ENCODE assay signal across 27 mouse cellular contexts in the genomic region with DNA sequence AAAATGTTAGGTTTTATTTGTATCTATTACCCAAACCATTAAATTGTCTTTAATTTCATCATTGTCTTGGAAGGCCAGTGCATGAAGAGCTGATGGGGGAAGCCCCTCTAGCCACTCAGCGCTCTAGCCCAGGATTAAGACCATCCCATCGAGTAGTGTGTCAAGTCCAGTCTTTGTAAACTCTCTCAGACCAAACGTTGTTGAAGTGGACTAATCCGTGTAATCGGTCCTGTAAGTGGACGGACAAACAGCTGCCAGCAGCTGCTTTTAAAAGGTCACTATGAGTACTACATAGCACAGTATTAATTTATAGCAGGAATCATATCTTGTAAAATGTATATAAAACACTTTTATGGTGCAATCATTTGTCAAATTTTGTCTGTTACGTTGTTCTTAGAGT. TPM values are rescaled to one million over a fixed set of nuclear protein-coding genes. Genes with fewer than 3 reads are reported as not detected.
DNase-seq lines count a peak whose midpoint lies in the region; ATAC-seq and TF ChIP-seq lines count a peak whose summit lies in the region.
"Had no signal": no experiment of that assay in that cellular context is flagged by ENCODE, and none has a peak within 500 bp of the region (broad histone marks: within the 10 kb centered on the region; RNA-seq: fewer than 3 reads in every experiment).

No protein-coding gene starts in this region.

- no peak for TF ChIP-seq POLR2A in kidney, adult 2 months (IDR thresholded peaks at IDR 0.05; ENCODE audit: low read depth, low read length)
- no peak for TF ChIP-seq POLR2A in lung, adult 2 months (IDR thresholded peaks at IDR 0.05; ENCODE audit: borderline replicate concordance, extremely low read depth, low read depth, low read length)

- DNase-seq in forebrain, embryonic 10.5 days (ENCODE audit: extremely low spot score, low spot score): peak; percentile 7
- DNase-seq in kidney, postnatal 10 days: peak; percentile 67
- no peak for DNase-seq in kidney, adult 2 months
- DNase-seq in lung, adult 2 months: no peak
- no peak for DNase-seq in left cerebral cortex, adult 9 months (ENCODE audit: low spot score in 2 of 2)
- DNase-seq: adrenal gland, postnatal 10 days; cerebellum, adult 18-20 months; cerebellum, postnatal 25 days; gastrocnemius, postnatal 10 days; heart, postnatal 10 days; liver; thymus, postnatal 14 days had no signal

- no peak overlapping the region for H3K4me3 ChIP-seq in forebrain, embryonic 10.5 days
- no peak overlapping the region for H3K4me3 ChIP-seq in forebrain, embryonic 15.5 days
- H3K4me3 ChIP-seq in kidney, adult 2 months (ENCODE audit: insufficient read depth, low read depth, low read length): no peak overlapping the region
- H3K4me3 ChIP-seq in lung, embryonic 16.5 days (ENCODE audit: low read length): no peak overlapping the region
- H3K4me3 ChIP-seq in lung, adult 2 months (replicated peaks; ENCODE audit: extremely low read depth, low read depth, low read length): no peak overlapping the region
- H3K4me3 ChIP-seq in stomach, embryonic 16.5 days (replicated peaks; ENCODE audit: low read length): no peak overlapping the region
- H3K4me3 ChIP-seq: embryonic facial prominence, embryonic 12.5 days; erythroblast, embryonic 14.5 days; heart, embryonic 12.5 days; hindbrain, embryonic 10.5 days; left cerebral cortex, adult 2 months; limb, embryonic 10.5 days; liver, embryonic 15.5 days; midbrain, embryonic 15.5 days; neural tube, embryonic 12.5 days had no signal

- H3K27ac ChIP-seq in forebrain, embryonic 10.5 days: no peak overlapping the region
- H3K27ac ChIP-seq in forebrain, embryonic 15.5 days (replicated peaks): no peak overlapping the region
- no peak overlapping the region for H3K27ac ChIP-seq in kidney, adult 2 months (ENCODE audit: insufficient read depth, low read depth, low read length)
- H3K27ac ChIP-seq in lung, embryonic 16.5 days (ENCODE audit: low read length): peak overlapping the region; percentile 55
- H3K27ac ChIP-seq in stomach, embryonic 16.5 days (ENCODE audit: low read length): peak overlapping the region; percentile 53; the same call in 1 of the 2 replicates
- H3K27ac ChIP-seq: embryonic facial prominence, embryonic 12.5 days; hindbrain, embryonic 10.5 days; left cerebral cortex, adult 2 months; limb, embryonic 10.5 days; liver, embryonic 15.5 days; macrophage; midbrain, embryonic 15.5 days; neural tube, embryonic 12.5 days had no signal

- ATAC-seq in forebrain, embryonic 15.5 days (replicated peaks): no peak
- ATAC-seq in lung, embryonic 16.5 days (ENCODE audit: low read depth): peak; percentile 90
- ATAC-seq in stomach, embryonic 16.5 days (ENCODE audit: insufficient read depth, low FRiP score): peak; percentile 80
- ATAC-seq: forebrain, embryonic 14.5 days; hindbrain, embryonic 16.5 days; midbrain, embryonic 15.5 days had no signal

- H3K4me1 ChIP-seq in forebrain, embryonic 10.5 days: no peaks in the 10 kb centered on the region
- no peaks in the 10 kb centered on the region for H3K4me1 ChIP-seq in forebrain, embryonic 15.5 days
- H3K4me1 ChIP-seq in kidney, adult 2 months (ENCODE audit: control insufficient read depth, insufficient read depth, low read length): no peaks in the 10 kb centered on the region
- peaks cover 3% of the 10 kb centered on the region; the same call in 1 of the 2 replicates for H3K4me1 ChIP-seq in lung, embryonic 16.5 days (replicated peaks; ENCODE audit: control insufficient read depth, insufficient read depth, low read length)
- H3K4me1 ChIP-seq in lung, adult 2 months (ENCODE audit: control insufficient read depth, insufficient read depth, low read length): no peaks in the 10 kb centered on the region; the same call in none of the 2 replicates
- peaks cover 10% of the 10 kb centered on the region; the same call in 1 of the 2 replicates for H3K4me1 ChIP-seq in stomach, embryonic 16.5 days (ENCODE audit: control insufficient read depth, insufficient read depth, low read length)
- H3K4me1 ChIP-seq: embryonic facial prominence, embryonic 12.5 days; hindbrain, embryonic 10.5 days; limb, embryonic 10.5 days; midbrain, embryonic 15.5 days; neural tube, embryonic 12.5 days had no signal

- 91% methylated on average over 7 of the region's 7 CpGs for WGBS in forebrain, embryonic 10.5 days
- 86% methylated on average over 7 of the region's 7 CpGs for WGBS in forebrain, embryonic 15.5 days
- 80% methylated on average over 7 of the region's 7 CpGs for WGBS in kidney, adult 2 months
- 41% methylated on average over 7 of the region's 7 CpGs for WGBS in lung, embryonic 16.5 days
- WGBS in lung, adult 2 months: 60% methylated on average over 7 of the region's 7 CpGs
- 46% methylated on average over 7 of the region's 7 CpGs for WGBS in stomach, embryonic 16.5 days

- TF ChIP-seq CTCF in kidney, adult 2 months (conservative IDR thresholded peaks at IDR 0.05; ENCODE audit: insufficient read depth, insufficient read length, low read depth, low read length): no peak
- no peak for TF ChIP-seq CTCF in lung, adult 2 months (IDR thresholded peaks at IDR 0.05; ENCODE audit: insufficient read depth, low read length)

- H3K4me2 ChIP-seq in forebrain, embryonic 15.5 days (replicated peaks): no peak overlapping the region
- H3K4me2 ChIP-seq in lung, embryonic 16.5 days (ENCODE audit: low read depth, low read length): no peak overlapping the region
- H3K4me2 ChIP-seq in stomach, embryonic 16.5 days (ENCODE audit: low read depth, low read length): no peak overlapping the region
- H3K4me2 ChIP-seq: embryonic facial prominence, embryonic 12.5 days; heart, embryonic 12.5 days; liver, embryonic 15.5 days; midbrain, embryonic 15.5 days; neural tube, embryonic 12.5 days had no signal

- H3K36me3 ChIP-seq in forebrain, embryonic 10.5 days (replicated peaks): peaks cover 49% of the 10 kb centered on the region
- peaks cover 18% of the 10 kb centered on the region for H3K36me3 ChIP-seq in forebrain, embryonic 15.5 days
- H3K36me3 ChIP-seq in kidney, adult 2 months (ENCODE audit: control insufficient read depth, insufficient read depth, low read length): no peaks in the 10 kb centered on the region
- peaks cover 3% of the 10 kb centered on the region; the same call in 1 of the 2 replicates for H3K36me3 ChIP-seq in lung, embryonic 16.5 days (ENCODE audit: control insufficient read depth, insufficient read depth, low read length)
- no peaks in the 10 kb centered on the region for H3K36me3 ChIP-seq in stomach, embryonic 16.5 days (ENCODE audit: control insufficient read depth, insufficient read depth, low read length)

- H3K9ac ChIP-seq in forebrain, embryonic 15.5 days (replicated peaks): no peak overlapping the region
- no peak overlapping the region for H3K9ac ChIP-seq in lung, embryonic 16.5 days (ENCODE audit: low read length)
- no peak overlapping the region for H3K9ac ChIP-seq in stomach, embryonic 16.5 days (ENCODE audit: low read length)
- H3K9ac ChIP-seq: embryonic facial prominence, embryonic 12.5 days; heart, embryonic 12.5 days; liver, embryonic 15.5 days; midbrain, embryonic 15.5 days; neural tube, embryonic 12.5 days had no signal

- no peaks in the 10 kb centered on the region for H3K27me3 ChIP-seq in forebrain, embryonic 10.5 days (ENCODE audit: poor library complexity, severe bottlenecking)
- H3K27me3 ChIP-seq in forebrain, embryonic 15.5 days: no peaks in the 10 kb centered on the region
- no peaks in the 10 kb centered on the region for H3K27me3 ChIP-seq in kidney, adult 2 months (replicated peaks; ENCODE audit: control insufficient read depth, insufficient read depth, low read length)
- H3K27me3 ChIP-seq in lung, embryonic 16.5 days (ENCODE audit: control insufficient read depth, insufficient read depth, low read depth, low read length): no peaks in the 10 kb centered on the region
- no peaks in the 10 kb centered on the region for H3K27me3 ChIP-seq in stomach, embryonic 16.5 days (ENCODE audit: control insufficient read depth, insufficient read depth, low read length)
- H3K27me3 ChIP-seq: embryonic facial prominence, embryonic 12.5 days; heart, embryonic 12.5 days; liver, embryonic 15.5 days; midbrain, embryonic 15.5 days; neural tube, embryonic 12.5 days had no signal

- H3K9me3 ChIP-seq in forebrain, embryonic 10.5 days: no peaks in the 10 kb centered on the region
- no peaks in the 10 kb centered on the region for H3K9me3 ChIP-seq in forebrain, embryonic 15.5 days
- H3K9me3 ChIP-seq in lung, embryonic 16.5 days (ENCODE audit: control insufficient read depth, low read length): no peaks in the 10 kb centered on the region
- no peaks in the 10 kb centered on the region for H3K9me3 ChIP-seq in stomach, embryonic 16.5 days (replicated peaks; ENCODE audit: control insufficient read depth, low read length)
- H3K9me3 ChIP-seq: embryonic facial prominence, embryonic 12.5 days; heart, embryonic 12.5 days; hindbrain, embryonic 10.5 days; limb, embryonic 10.5 days; liver, embryonic 15.5 days; midbrain, embryonic 15.5 days; neural tube, embryonic 12.5 days had no signal

RNA-seq across cellular contexts. Expression of a gene that starts 6.2 kb away (rescaled TPM):
- 0.11 and 0.41 TPM in 2 replicates for polyA plus RNA-seq in forebrain, embryonic 10.5 days (2016; fragmentation: Nextera tagmentation; extraction: Ambion mirVana)
- 0.92 and 1.2 TPM in 2 replicates for polyA plus RNA-seq in forebrain, embryonic 15.5 days (2015; fragmentation: Nextera tagmentation; extraction: Ambion mirVana)
- 0.53 and 0.77 TPM in 2 replicates for polyA plus RNA-seq in kidney, adult 2 months (2012; rRNA removed)
- 2.3 and 2.9 TPM in 2 replicates for polyA plus RNA-seq in lung, embryonic 16.5 days (2015; fragmentation: Nextera tagmentation; extraction: Ambion mirVana)
- polyA plus RNA-seq in lung, adult 2 months (2012; rRNA removed): 7.0 and 7.3 TPM in 2 replicates
- polyA plus RNA-seq in stomach, embryonic 16.5 days (2015; fragmentation: Nextera tagmentation; extraction: Ambion mirVana): 0.32 and 0.43 TPM in 2 replicates
- polyA plus RNA-seq: liver, embryonic 15.5 days; macrophage had no signal

RNA-seq across cellular contexts. Expression of a gene that starts 55.5 kb away (rescaled TPM):
- polyA plus RNA-seq in forebrain, embryonic 10.5 days (2016; fragmentation: Nextera tagmentation; extraction: Ambion mirVana): 11.3 and 11.4 TPM in 2 replicates
- polyA plus RNA-seq in forebrain, embryonic 15.5 days (2015; fragmentation: Nextera tagmentation; extraction: Ambion mirVana): 14.0 and 15.6 TPM in 2 replicates
- polyA plus RNA-seq in kidney, adult 2 months (2012; rRNA removed): 19.4 and 20.6 TPM in 2 replicates
- polyA plus RNA-seq in lung, embryonic 16.5 days (2015; fragmentation: Nextera tagmentation; extraction: Ambion mirVana): 9.8 and 11.7 TPM in 2 replicates
- 17.9 and 21.4 TPM in 2 replicates for polyA plus RNA-seq in lung, adult 2 months (2012; rRNA removed)
- 6.2 and 7.7 TPM in 2 replicates for polyA plus RNA-seq in stomach, embryonic 16.5 days (2015; fragmentation: Nextera tagmentation; extraction: Ambion mirVana)

Comparison
In these comparisons a context has a peak if more than half of its experiments do, and no peak if none do; other contexts are left out.
1. DNase-seq: peak in forebrain, embryonic 10.5 days (single experiment) and kidney, postnatal 10 days (single experiment); none in kidney, adult 2 months (single experiment), lung, adult 2 months (single experiment) and left cerebral cortex, adult 9 months (0 of 2).
2. H3K27ac ChIP-seq: peak in lung, embryonic 16.5 days (single experiment) and stomach, embryonic 16.5 days (single experiment); none in forebrain, embryonic 10.5 days (single experiment), forebrain, embryonic 15.5 days (single experiment) and kidney, adult 2 months (single experiment).